Mouse (Mus musculus) mouse trophoblast stem cell (cell line): Measurements from ENCODE around the gene Serbp1.
"Not testable (repeated sequence)": the region's sequence is repeated elsewhere in the genome, so short reads cannot be mapped to it uniquely, and the experiment has no call there.

Source experiments
- in situ Hi-C, 2 experiments: fragments of 300-500 bp; cut with MseI, MboI; formaldehyde crosslinking; loops; 2 replicates in 1 of 2; 3 replicates in 1 of 2; pipeline ENCODE4 v1.15.1; 2025

Gene Serbp1

GRCm38 (mm10) chr6:67237977-67238376 lies at the start of gene Serbp1:
Gene Serbp1, plus strand, starts transcription at chr6:67238176.
- in situ Hi-C loops: no loop called here

DNA sequence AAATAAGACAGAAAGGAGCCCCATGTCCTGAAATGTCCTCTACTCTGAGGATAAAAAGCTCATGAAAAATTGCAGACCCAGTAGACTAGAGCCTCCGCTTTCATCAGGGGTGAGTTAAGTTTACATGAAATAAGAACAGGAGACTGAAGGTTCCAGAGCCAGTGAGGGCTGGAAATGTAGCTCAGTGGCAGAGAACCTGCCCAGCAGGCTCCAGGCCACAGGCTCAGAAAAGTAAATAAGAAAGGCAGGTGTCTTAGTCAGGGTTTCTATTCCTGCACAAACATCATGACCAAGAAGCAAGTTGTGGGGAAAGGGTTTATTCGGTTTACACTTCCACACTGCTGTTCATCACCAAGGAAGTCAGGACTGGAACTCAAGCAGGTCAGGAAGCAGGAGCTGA lies 44.4 kb upstream of the Serbp1 start:
- in situ Hi-C loops: loop anchor here (10.0 to 25.0 kb wide), 2 partner anchors 121 to 244 kb away; no protein-coding TSS in a partner anchor

DNA sequence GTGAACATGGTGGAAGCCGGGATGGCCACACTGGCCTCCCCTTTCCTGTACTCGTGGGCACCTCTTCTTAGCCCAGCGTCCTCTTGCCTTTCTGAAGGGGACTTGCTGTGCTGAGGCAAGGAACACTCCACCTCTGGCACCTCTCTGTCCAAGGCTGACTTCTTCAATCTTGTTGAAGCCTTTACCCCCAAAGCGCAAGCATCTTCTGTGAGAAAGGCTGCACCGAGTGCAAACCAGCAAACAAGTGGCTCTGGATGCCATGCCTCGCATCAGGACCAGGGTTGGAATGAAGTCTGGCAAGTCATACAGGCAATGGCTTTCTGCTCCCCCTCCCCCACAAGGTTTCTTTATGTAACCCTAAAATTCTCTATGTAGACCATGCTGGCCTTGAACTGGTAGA lies 43.4 kb upstream of the Serbp1 start:
- in situ Hi-C loops: loop anchor here (10.0 to 25.0 kb wide), 2 partner anchors 120 to 243 kb away; no protein-coding TSS in a partner anchor

GRCm38 (mm10) chr6:67195148-67195611 lies 42.8 kb upstream of the Serbp1 start:
- in situ Hi-C loops: loop anchor here (10.0 to 25.0 kb wide), 2 partner anchors 120 to 242 kb away; no protein-coding TSS in a partner anchor

- in situ Hi-C loops: loop anchor here (10.0 to 25.0 kb wide), 2 partner anchors 118 to 240 kb away; no protein-coding TSS in a partner anchor
Measured at GRCm38 (mm10) chr6:67196821-67197220, 41.2 kb upstream of the Serbp1 start.

DNA sequence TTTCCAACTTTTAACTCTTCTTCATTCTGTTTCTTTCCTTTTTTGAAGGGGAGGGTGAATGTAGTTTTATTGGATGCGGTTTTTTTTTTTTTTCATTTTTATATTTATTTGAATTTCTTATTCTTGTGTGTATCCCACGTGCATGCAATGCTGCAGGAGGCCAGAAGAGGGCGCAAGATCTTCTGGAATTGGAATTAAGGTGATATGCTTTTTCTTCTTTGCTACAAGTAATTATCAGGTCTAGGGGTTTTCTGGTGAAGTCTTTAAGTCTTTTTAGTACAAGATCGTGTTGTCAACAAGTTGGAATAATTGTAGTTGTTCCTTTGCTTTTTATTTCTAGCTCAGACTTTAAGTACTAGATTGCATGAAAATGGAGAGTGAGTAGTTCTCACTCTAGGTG lies 39.9 kb upstream of the Serbp1 start:
- in situ Hi-C loops: loop anchor here (10.0 to 25.0 kb wide), 2 partner anchors 117 to 239 kb away; no protein-coding TSS in a partner anchor

GRCm38 (mm10) chr6:67200715-67201322 lies 37.2 kb upstream of the Serbp1 start:
- in situ Hi-C loops: no loop called here

DNA sequence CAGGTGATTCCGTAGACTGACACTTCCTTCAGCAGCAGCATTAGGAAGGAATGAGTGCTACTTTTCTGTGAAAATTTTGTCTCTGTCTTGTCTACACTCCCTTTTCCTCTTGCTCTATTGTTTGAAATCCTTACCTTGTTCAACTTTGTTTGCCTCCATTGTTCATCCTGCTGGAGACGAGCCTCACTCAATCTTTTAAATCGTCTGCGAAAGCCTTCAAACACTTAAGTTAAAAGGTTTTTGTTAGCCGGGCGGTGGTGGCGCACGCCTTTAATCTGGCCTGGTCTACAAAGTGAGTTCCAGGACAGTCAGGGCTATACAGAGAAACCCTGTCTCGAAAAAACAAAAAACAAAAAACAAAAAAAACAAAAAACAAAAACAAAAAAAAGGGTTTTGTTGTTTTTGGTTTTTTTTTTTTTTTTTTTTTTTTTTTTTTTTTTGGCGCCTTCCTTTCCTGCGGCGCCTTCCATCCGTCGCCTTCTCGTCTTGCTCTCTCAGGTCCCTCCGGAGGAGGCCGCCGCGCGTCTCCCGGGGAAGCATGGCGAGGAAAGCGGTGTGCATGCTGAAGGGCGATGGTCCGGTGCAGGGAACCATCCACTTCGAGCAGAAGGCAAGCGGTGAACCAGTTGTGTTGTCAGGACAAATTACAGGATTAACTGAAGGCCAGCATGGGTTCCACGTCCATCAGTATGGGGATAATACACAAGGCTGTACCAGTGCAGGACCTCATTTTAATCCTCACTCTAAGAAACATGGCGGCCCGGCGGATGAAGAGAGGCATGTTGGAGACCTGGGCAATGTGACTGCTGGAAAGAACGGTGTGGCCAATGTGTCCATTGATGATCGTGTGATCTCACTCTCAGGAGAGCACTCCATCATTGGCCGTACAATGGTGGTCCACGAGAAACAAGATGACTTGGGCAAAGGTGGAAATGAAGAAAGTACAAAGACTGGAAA lies 32.6 kb upstream of the Serbp1 start:
- in situ Hi-C loops: no loop called here

DNA sequence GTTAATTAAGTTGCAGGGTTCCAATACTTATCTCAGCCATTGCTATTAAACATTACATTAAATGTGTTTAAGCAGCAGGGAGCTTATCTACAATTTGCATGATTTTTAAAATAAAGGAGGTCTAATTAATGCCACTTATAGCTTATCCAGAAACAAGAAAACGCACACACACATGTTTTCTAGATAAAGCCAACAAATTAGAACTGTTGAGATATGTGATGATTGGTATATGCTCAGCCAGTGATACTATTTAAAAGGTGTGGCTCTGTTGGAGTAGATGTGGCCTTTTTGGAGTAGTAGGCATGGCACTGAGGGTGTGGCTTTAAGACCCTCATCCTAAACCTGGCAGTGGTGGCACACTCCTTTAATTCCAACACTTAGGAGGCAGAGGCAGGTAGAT lies 25.6 kb upstream of the Serbp1 start:
- in situ Hi-C loops: no loop called here

- in situ Hi-C loops: no loop called here
Measured at GRCm38 (mm10) chr6:67213429-67214098, 24.4 kb upstream of the Serbp1 start.

DNA sequence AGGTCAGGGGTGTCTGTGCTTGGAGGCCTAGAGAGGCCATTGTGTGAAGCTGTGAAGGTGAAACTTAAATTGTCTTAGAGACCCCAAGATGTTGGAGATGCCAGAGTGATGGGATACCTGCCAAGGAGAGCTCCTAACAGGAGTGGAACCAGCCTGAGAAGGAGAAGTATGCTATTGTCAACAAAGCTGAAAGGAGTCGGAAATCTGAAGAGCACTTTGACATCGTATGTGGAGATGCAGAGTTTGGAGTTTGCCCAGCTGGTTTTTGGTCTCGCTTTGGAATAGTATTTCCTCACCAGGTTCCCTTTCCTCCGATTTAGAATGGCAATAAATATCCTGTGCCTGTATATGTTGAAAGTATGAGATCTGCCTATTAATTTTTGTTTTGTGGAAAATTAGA lies 20.6 kb upstream of the Serbp1 start:
- in situ Hi-C loops: no loop called here

DNA sequence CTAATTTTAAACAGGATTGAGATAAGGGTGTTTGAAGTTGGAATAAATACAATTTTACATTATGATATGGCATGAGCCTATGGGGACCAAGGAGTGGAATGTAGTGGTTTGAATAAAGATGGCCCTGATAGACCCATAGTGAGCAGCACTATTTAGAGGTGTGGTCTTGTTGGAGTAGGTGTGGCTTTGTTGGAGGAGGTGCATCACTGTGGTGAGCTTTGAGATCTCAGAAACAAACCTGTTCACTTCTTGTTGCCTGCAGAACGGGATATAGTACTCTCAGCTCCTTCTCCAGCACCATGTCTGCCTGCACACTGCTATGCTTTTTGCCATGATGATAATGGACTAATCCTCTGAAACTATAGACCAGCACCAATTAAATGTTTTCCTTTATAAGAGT lies 20.1 kb upstream of the Serbp1 start:
- in situ Hi-C loops: no loop called here

DNA sequence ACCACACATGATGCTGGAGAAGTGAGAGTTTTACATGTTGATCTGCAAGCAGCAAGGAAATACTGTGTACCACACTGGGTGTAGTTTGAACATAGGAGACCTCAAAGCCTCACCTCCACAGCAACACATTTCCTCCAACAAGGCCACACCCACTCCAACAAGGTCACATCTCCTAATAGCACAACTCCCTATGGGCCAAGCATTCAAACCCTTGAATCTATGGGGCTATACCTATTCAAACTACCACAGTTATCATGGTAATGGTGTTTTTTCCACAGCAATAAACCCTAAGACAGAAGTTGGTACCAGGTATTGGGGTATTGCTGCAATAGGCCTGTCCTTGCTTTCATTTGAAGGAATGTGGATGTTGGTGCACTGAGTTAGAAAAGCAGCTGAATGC lies 19.4 kb upstream of the Serbp1 start:
- in situ Hi-C loops: no loop called here

GRCm38 (mm10) chr6:67219931-67220330 lies 18.0 kb upstream of the Serbp1 start:
- in situ Hi-C loops: not testable (repeated sequence)

DNA sequence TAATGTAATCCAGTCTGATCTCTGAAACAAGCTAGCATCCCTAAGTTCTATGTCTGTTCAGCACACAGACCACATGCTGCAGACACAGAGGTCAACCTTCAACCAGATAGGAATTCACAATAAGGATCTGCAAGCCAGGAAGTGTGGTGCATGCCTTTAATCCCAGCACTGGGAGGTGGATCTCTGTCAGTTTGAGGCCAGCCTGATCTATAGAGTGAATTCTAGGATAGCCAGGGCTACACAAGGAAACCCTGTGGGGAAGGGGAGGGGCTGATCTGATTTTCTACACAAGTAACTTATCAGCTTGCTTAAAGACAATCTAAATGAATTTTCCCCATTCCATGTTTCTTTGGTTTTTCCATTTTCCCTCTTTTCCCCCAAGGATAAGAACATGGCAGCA lies 17.2 kb upstream of the Serbp1 start:
- in situ Hi-C loops: no loop called here

- in situ Hi-C loops: no loop called here
Measured at GRCm38 (mm10) chr6:67223082-67223481, 14.9 kb upstream of the Serbp1 start.

GRCm38 (mm10) chr6:67223499-67223898 lies 14.5 kb upstream of the Serbp1 start:
- in situ Hi-C loops: no loop called here

GRCm38 (mm10) chr6:67226286-67226685 lies 11.7 kb upstream of the Serbp1 start:
- in situ Hi-C loops: no loop called here

DNA sequence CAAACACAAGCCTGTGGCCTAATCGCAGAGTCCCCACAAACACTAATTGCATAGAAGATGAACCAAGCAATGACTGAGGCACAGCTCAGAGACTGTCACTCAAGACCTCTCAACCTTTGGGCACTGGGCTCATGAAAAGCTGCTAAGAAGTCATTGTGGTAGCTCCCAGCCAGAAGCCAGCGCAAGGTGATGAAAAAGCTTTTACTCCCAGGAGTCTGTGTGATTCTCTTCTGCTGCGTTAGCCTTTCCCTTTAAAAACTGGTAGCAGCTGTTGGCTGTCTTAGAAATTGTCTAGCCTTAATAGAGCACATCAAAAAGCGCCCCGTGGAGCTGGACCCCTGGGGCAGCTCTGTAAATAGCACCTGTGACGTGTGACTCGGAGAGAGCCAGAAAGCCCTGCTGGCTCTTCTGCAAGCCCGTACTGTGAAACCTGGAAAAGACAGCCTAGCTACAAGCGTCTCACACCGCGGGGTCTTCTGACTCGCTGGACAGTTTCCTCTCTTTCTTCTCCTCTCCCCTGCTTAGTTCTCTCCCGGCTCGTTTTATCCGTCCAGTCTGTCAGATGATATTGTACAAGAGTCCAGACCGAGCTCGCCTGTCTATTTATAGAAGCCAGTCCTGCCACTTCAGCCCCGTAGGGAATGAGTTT lies 9.4 kb upstream of the Serbp1 start:
- in situ Hi-C loops: no loop called here

- in situ Hi-C loops: no loop called here
Measured at GRCm38 (mm10) chr6:67229521-67229920, 8.5 kb upstream of the Serbp1 start.

DNA sequence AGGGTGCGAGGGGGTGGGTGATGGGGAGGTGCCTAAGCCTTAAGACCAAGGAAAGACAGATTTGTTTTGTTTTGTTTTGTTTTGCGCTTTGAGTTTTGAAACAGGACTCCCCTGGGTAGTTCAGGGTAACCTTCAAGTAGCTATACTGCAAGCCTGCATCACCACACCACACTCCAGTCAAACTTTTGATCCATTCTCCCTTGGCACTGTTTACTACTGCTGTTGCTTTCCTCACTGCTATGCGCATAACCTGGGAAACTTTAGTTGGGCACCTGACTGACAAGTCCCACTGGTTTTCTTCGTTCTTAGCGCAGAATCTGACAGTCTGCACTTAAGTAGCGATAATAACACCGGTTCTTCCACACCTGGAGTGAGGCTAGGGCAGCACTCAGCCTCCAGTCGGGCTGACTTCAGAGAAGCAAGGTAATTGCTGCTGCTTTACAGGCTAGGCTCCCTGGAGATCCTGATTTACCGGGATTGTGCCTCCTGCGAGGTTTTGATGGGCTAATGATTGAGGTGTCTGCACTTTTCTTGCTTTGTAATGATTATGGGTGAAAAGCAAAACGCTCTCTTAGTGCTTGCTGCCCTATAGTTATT lies 8.0 kb upstream of the Serbp1 start:
- in situ Hi-C loops: no loop called here
